Mouse (Mus musculus) CH12.LX (cell line): ENCODE results near the gene Ankrd28.

Experiments
- CTCF ChIP-seq, 2 experiments: IDR thresholded peaks in 1 of 2; conservative IDR thresholded peaks in 1 of 2; 2 replicates each; pipeline ENCODE4 v1.5.1; 2011 to 2012; ENCODE audit warnings: low read depth in 2 of 2, low read length in 2 of 2, improper control_type of control experiment in 1 of 2, inconsistent platforms in 1 of 2, mild to moderate bottlenecking in 1 of 2, moderate library complexity in 1 of 2
- ELF1 ChIP-seq: IDR thresholded peaks from 2 replicates; pipeline ENCODE4 v1.6.1; 2014; ENCODE audit warnings: low read depth, mild to moderate bottlenecking, inconsistent platforms, low read length, improper control_type of control experiment
- JUND ChIP-seq: conservative IDR thresholded peaks from 2 replicates; pipeline ENCODE4 v1.6.1; 2011; ENCODE audit warnings: low read depth, low read length, improper control_type of control experiment
- POLR2A ChIP-seq: IDR thresholded peaks from 2 replicates; pipeline ENCODE4 v1.6.1; 2011; ENCODE audit warnings: low read depth, mild to moderate bottlenecking, improper control_type of control experiment, low read length
- RCOR1 ChIP-seq: conservative IDR thresholded peaks from 2 replicates; pipeline ENCODE4 v1.6.1; 2012; ENCODE audit warnings: low read depth, mild to moderate bottlenecking, inconsistent platforms, low read length, improper control_type of control experiment

- TF ChIP-seq CTCF (conservative IDR thresholded peaks at IDR 0.05 in 1 of 2, IDR thresholded peaks at IDR 0.05 in 1 of 2; ENCODE audit: low read depth in 2 of 2, low read length in 2 of 2) (no peak), POLR2A (no peak), ELF1 (no peak), RCOR1 (no peak), JUND (no peak)
Measured at GRCm38 (mm10) chr14:31761727-31762126, 68.7 kb downstream of the Ankrd28 start.
